Mouse (Mus musculus) liver, postnatal 0 days (tissue): ENCODE measurements around the gene Cdh23. TPM values are rescaled to one million over a fixed set of nuclear protein-coding genes. Genes with fewer than 3 reads are reported as not detected.

Experiments used
- ATAC-seq: fragments of 200-750 bp; cut with Nextera tagmentation; 2 replicates; pipeline ENCODE4 v1.8.0; 2017; ENCODE audit warnings: mild to moderate bottlenecking, moderate library complexity
- DNase-seq: peaks from one replicate; pipeline ENCODE4 v3.0.0-alpha.2; 2016
- H3K27ac ChIP-seq: fragments of 300-500 bp; sonication (generic); 2 replicates; pipeline ENCODE4 v1.5.1; 2014; ENCODE audit warnings: antibody characterized with exemption, moderate library complexity, mild to moderate bottlenecking, low read depth
- H3K27me3 ChIP-seq: fragments of 300-500 bp; sonication (generic); 2 replicates; pipeline ENCODE4 v1.6.1; 2014; ENCODE audit warnings: low read length, control low read depth, mixed read lengths; ENCODE audit not compliant: insufficient read depth
- H3K36me3 ChIP-seq: fragments of 300-500 bp; sonication (generic); replicated peaks from 2 replicates; pipeline ENCODE4 v1.6.1; 2014; ENCODE audit warnings: mild to moderate bottlenecking, control low read depth, low read length, moderate library complexity, mixed read lengths; ENCODE audit not compliant: insufficient read depth
- H3K4me1 ChIP-seq: fragments of 300-500 bp; sonication (generic); 2 replicates; pipeline ENCODE4 v1.6.1; 2014; ENCODE audit warnings: antibody characterized with exemption, mild to moderate bottlenecking, control low read depth; ENCODE audit not compliant: insufficient read depth
- H3K4me2 ChIP-seq: fragments of 300-500 bp; sonication (generic); 2 replicates; pipeline ENCODE4 v1.6.1; 2014; ENCODE audit warnings: low read depth, mild to moderate bottlenecking, low read length, moderate library complexity, mixed read lengths
- H3K4me3 ChIP-seq: fragments of 300-500 bp; sonication (generic); 2 replicates; pipeline ENCODE4 v1.5.1; 2014; ENCODE audit warnings: low read depth, low read length
- H3K9ac ChIP-seq: fragments of 300-500 bp; sonication (generic); replicated peaks from 2 replicates; pipeline ENCODE4 v1.6.1; 2014; ENCODE audit warnings: mild to moderate bottlenecking, moderate library complexity
- H3K9me3 ChIP-seq: fragments of 300-500 bp; sonication (generic); 2 replicates; pipeline ENCODE4 v1.6.1; 2016; ENCODE audit warnings: mild to moderate bottlenecking, control low read depth, low read length, mixed read lengths
- CTCF ChIP-seq: sonication (generic); IDR thresholded peaks from 2 replicates; pipeline ENCODE4 v1.5.1; 2016; ENCODE audit warnings: antibody characterized with exemption, low read depth
- EP300 ChIP-seq: IDR thresholded peaks from 2 replicates; pipeline ENCODE4 v1.6.1; 2016; ENCODE audit warnings: antibody characterized with exemption, low read depth, mild to moderate bottlenecking
- WGBS: fragments of 180-500 bp; shearing (Covaris S2); extraction: QIAGEN DNeasy Blood & Tissue Kit; methylation state at CpG from one replicate; pipeline ENCODE4 v1.1.7; 2014; ENCODE audit not compliant: insufficient replicate concordance; 5-methylcytosine and 5-hydroxymethylcytosine counted together
- polyA plus RNA-seq: library from polyadenylated mRNA; unstranded; fragments of >200 nt; fragmentation: Nextera tagmentation; extraction: Ambion mirVana; gene quantifications from 2 replicates; pipeline ENCODE4 v1.2.1, GENCODE M21; 2015

Cdh23 gene
- polyA plus RNA-seq, 1 experiment from 2014 or later: 0.28 TPM

DNA sequence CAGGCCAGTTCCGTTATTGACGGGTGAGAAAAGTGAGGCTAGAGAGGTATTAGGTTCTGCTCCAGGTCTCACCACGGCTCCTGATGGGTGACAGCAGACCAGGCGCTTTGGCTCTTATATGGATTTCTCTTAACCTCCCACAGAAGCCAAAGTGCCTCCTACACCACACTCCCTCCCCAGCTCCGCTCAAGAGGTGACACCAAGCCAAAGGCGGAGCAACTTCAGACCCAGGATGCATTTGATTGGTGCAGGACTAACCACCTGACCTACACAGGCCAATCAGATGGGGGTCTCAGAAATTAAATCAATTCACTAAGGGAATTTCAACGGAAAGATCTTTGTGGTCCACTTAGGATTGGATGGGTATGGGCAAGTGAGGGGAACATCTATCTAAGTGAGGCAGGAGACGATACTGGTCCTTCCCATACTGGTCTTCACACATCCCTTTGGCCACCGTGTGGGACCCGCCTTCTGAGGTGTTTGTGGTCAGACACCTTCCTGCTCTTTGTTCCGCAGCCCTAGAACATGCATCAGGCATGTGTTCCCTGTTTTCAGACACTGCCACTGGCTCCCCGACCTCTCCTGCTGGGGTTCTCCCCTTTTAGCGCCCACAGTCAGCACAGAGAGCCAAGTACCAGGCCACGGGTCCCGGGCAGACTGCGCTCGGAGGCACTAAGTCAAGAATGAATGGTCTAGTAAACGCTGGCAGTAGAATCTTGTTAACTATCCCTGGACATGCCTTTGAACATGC, 157.0 kb downstream of the Cdh23 start:
- DNase-seq: no peak
- Histone ChIP-seq H3K9ac (no peak overlapping the region), H3K4me1 (no peaks in the 10 kb centered on the region), H3K27ac (no peak overlapping the region), H3K36me3 (no peaks in the 10 kb centered on the region), H3K27me3 (no peaks in the 10 kb centered on the region), H3K9me3 (no peaks in the 10 kb centered on the region), H3K4me2 (no peak overlapping the region), H3K4me3 (no peak overlapping the region)
- no peak for ATAC-seq
- TF ChIP-seq EP300 (no peak), CTCF (no peak)
- WGBS: 56% methylated on average over 18 of the region's 18 CpGs

DNA sequence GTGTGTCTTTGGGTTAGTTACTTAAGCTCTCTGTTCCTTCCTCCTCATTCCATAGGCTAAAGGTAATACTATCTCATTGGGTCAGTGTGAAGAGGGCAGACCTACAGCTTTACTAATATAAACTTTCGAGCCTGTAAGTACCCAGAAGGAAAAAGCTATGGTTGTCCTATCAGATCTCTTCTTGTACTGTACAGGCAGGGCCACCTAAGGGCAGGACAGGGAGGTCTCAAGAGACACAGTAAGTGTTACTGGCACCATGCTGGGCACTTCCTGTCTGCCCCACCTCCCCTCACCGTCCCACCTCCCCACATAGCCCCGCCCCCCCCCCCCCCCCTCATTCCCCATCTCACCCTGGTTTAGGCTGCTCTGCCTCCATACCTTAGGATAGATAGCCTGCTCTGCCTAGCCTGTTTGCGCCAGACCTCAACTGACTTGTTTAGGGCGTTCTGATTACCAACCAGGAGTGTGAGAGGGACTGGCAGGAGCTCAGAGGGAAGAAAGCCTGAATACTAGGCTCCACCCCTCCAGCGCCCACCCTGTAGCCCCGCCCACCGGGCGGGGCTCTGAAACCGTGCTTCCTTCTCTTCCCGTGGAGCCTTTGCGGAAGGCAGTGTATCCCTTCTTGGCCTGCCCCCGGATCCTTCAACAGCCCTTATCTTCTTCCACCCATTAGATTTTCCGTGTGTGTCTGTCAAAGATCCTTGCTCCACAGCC, 160.0 kb downstream of the Cdh23 start:
- Histone ChIP-seq H3K9me3 (no peaks in the 10 kb centered on the region), H3K4me1 (no peaks in the 10 kb centered on the region), H3K4me3 (no peak overlapping the region), H3K9ac (no peak overlapping the region), H3K4me2 (0 out of 2 replicates have a peak overlapping the region, but pooled peaks have one; percentile 10), H3K27me3 (no peaks in the 10 kb centered on the region), H3K36me3 (no peaks in the 10 kb centered on the region), H3K27ac (no peak overlapping the region)
- TF ChIP-seq EP300 (no peak), CTCF (no peak)
- peak; percentile 42 for DNase-seq
- ATAC-seq: peak; percentile 35; the same call in 1 of the 2 replicates
- 8% methylated on average over 13 of the region's 14 CpGs for WGBS

DNA sequence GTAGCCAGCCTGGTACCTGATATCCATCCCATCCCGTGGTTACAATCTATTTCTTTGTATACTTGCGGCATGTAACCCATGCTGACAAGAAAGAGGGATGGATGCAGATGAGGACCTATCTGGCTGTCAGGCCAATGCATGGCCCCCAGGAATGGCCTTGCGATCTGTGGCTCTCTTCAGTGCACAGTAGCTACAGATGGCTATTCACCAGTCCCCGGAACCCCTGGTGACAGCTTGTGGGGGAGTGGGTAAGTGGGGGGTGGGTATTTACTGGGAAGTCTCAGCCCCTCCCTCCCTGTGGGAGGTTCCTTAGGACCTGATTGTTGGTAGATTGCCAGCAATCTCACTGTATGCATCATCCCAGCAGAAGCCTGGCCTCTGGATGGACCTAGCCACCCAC, 163.8 kb downstream of the Cdh23 start:
- H3K27ac ChIP-seq: no peak overlapping the region
- no peaks in the 10 kb centered on the region for H3K36me3 ChIP-seq
- no peaks in the 10 kb centered on the region for H3K9me3 ChIP-seq
- H3K4me1 ChIP-seq: no peaks in the 10 kb centered on the region
- 71% methylated on average over 4 of the region's 4 CpGs for WGBS
- H3K4me2 ChIP-seq: no peak overlapping the region
- H3K27me3 ChIP-seq: no peaks in the 10 kb centered on the region
- H3K9ac ChIP-seq: no peak overlapping the region
- no peak for TF ChIP-seq EP300
- no peak for TF ChIP-seq CTCF
- H3K4me3 ChIP-seq: no peak overlapping the region
- ATAC-seq (no peak), DNase-seq (no peak)

DNA sequence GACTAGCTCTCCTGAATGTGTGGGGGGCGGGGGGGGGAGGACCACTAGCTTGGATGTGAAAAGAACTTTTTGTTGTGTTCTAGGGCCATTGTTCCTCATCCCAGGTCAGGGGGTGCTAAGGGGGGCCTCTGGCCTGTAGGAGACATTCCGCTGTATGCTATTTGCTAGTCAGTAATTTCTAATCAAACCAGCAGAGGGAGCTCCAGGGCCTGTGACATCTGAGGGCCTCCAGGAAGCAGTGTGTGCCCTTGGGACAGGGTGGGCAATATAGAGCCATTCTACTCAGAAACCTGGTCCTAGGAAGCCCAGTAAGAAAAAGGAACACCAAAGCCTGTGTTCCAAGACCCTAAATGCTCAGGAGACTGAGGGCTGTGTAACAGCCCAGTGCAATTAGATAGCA, 164.9 kb downstream of the Cdh23 start:
- ATAC-seq (no peak), DNase-seq (peak; percentile 60)
- no peaks in the 10 kb centered on the region for H3K27me3 ChIP-seq
- no peak overlapping the region for H3K27ac ChIP-seq
- no peak overlapping the region for H3K9ac ChIP-seq
- TF ChIP-seq CTCF: peak; percentile 88
- no peak for TF ChIP-seq EP300
- H3K4me2 ChIP-seq: no peak overlapping the region
- H3K4me3 ChIP-seq: no peak overlapping the region
- no peaks in the 10 kb centered on the region for H3K9me3 ChIP-seq
- no peaks in the 10 kb centered on the region for H3K36me3 ChIP-seq
- 21% methylated on average over 2 of the region's 2 CpGs for WGBS
- H3K4me1 ChIP-seq: no peaks in the 10 kb centered on the region

DNA sequence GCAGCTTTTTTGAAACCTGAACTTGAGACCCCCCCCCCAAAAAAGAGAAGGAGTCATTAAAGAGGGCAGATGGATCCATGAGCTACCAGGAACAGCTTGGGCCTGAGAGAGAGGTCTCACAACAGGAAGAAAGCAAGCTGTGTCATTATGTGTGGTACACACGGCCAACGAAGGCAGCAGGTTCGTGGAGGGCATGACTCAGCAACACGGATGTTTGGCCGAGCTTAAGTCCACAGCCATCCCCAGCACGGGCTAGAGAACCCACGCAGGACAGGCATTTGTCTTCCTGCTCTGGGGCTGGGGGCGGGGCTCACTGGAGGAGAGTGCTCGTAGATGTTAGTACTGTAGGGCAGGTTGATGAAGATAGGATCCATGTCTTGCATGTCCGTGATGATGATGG, 165.7 kb downstream of the Cdh23 start:
- WGBS: 53% methylated on average over 10 of the region's 10 CpGs

DNA sequence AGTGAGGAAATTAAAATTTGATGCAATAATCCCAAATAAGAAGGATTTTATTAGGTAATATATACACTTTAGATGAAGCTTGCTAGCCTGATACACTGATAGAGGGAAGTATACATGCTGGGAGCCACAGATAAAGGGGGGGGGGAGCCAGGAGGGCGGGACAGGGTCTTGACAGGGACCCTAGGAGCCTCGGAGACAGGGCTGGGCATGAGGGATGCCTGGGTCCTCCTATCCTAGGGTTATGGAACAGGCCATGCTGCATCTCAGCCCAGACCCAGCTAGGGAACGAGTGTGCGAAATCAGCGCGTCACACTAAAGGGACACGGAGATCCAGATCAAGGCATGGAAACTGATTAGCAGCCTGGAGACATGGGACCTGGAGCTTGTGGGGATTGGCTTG, 168.3 kb downstream of the Cdh23 start:
- DNase-seq (no peak), ATAC-seq (no peak)
- H3K9me3 ChIP-seq: no peaks in the 10 kb centered on the region
- no peak overlapping the region for H3K9ac ChIP-seq
- no peak overlapping the region for H3K4me3 ChIP-seq
- H3K36me3 ChIP-seq: no peaks in the 10 kb centered on the region
- H3K27me3 ChIP-seq: no peaks in the 10 kb centered on the region
- no peaks in the 10 kb centered on the region for H3K4me1 ChIP-seq
- 77% methylated on average over 7 of the region's 7 CpGs for WGBS
- no peak overlapping the region for H3K27ac ChIP-seq
- no peak for TF ChIP-seq CTCF
- no peak for TF ChIP-seq EP300
- no peak overlapping the region for H3K4me2 ChIP-seq

More for the DNA sequence above, 165.7 kb downstream of the Cdh23 start:
- no peak overlapping the region for H3K4me2 ChIP-seq
- H3K27ac ChIP-seq: no peak overlapping the region
- no peaks in the 10 kb centered on the region for H3K27me3 ChIP-seq
- H3K4me1 ChIP-seq: no peaks in the 10 kb centered on the region
- H3K9me3 ChIP-seq: no peaks in the 10 kb centered on the region
- TF ChIP-seq EP300 (no peak), CTCF (no peak)
- no peak overlapping the region for H3K4me3 ChIP-seq
- ATAC-seq: no peak
- no peak for DNase-seq
- no peaks in the 10 kb centered on the region for H3K36me3 ChIP-seq
- no peak overlapping the region for H3K9ac ChIP-seq
